Mouse (Mus musculus): ENCODE results near the gene Ctnnb1. TPM values are rescaled to one million over a fixed set of nuclear protein-coding genes. Genes with fewer than 3 reads are reported as not detected.

The Ctnnb1 gene
- polyA plus RNA-seq, 2 experiments, result 486 to 783 TPM

DNA sequence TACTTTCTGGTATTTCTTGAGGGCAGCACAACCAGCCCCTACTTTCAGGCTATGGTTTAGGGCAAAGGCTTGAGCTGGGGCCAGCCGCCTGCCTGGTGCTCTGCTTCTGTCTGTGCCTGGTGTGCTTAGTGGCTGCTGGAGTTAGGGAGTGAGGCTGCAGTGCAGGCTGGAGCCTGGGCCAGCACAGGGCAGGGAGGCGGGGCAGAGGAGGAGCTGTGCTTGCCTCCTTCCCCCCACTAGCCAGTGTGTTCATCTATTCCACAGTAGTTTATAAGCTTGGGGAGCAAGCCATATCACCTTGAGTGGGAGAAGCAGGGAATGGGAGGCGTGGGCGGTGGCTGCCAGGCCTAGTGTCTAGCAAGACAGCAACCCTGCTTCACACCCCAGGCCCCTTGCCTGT, 34.1 kb downstream of the Ctnnb1 start:
- Histone ChIP-seq H3K4me1 (ENCODE audit: control insufficient read depth, insufficient read depth, low read length) (0 out of 2 replicates have a peak, but pooled peaks cover 2% of the 10 kb centered on the region), H3K36me3 (ENCODE audit: control insufficient read depth, insufficient read depth, low read length) (peaks cover 98% of the 10 kb centered on the region), H3K27me3 (ENCODE audit: control insufficient read depth, insufficient read depth, low read length) (no peaks in the 10 kb centered on the region), H3K9ac (ENCODE audit: low read depth, low read length, severe bottlenecking) (no peak overlapping the region), H3K9me3 (ENCODE audit: control insufficient read depth, low read length) (no peaks in the 10 kb centered on the region), H3K4me2 (replicated peaks; ENCODE audit: low read depth, low read length, severe bottlenecking) (no peak overlapping the region), H3K27ac (replicated peaks; ENCODE audit: low read depth, low read length) (no peak overlapping the region), H3K4me3 (replicated peaks; ENCODE audit: low read length) (no peak overlapping the region)
- ATAC-seq (ENCODE audit: low FRiP score, low read depth), result no peak
- WGBS, result 74% methylated on average over 4 of the region's 4 CpGs
- no peak for TF ChIP-seq POLR2A (IDR thresholded peaks at IDR 0.05; ENCODE audit: borderline replicate concordance, extremely low read depth, insufficient read depth, insufficient read length)
- no peak for DNase-seq (ENCODE audit: low spot score)

DNA sequence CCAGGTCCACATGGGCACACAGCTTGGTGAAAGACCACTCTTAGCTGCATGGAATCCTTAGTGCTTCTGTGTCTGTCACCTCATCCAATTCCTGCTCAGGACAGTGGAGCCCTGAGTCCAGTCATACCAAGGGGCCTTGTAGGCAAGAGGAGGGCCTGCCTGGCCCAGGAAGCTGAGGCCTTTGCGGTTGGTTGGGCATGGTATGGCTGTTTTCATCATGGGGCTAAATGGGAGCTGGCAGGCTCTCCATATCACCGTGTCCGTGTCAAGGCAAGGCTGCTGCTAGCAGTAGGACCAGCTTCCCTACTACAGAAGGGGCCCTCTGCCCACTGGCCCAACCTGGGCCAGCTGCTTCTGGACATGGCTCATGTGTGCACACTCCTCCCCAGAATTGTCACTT, 34.7 kb downstream of the Ctnnb1 start:
- Histone ChIP-seq H3K27me3 (ENCODE audit: control insufficient read depth, insufficient read depth, low read length) (no peaks in the 10 kb centered on the region), H3K9me3 (ENCODE audit: control insufficient read depth, low read length) (no peaks in the 10 kb centered on the region), H3K9ac (ENCODE audit: low read depth, low read length, severe bottlenecking) (no peak overlapping the region), H3K4me3 (replicated peaks; ENCODE audit: low read length) (no peak overlapping the region), H3K36me3 (ENCODE audit: control insufficient read depth, insufficient read depth, low read length) (peaks cover 98% of the 10 kb centered on the region), H3K4me1 (ENCODE audit: control insufficient read depth, insufficient read depth, low read length) (0 out of 2 replicates have a peak, but pooled peaks cover 2% of the 10 kb centered on the region), H3K4me2 (replicated peaks; ENCODE audit: low read depth, low read length, severe bottlenecking) (no peak overlapping the region), H3K27ac (replicated peaks; ENCODE audit: low read depth, low read length) (no peak overlapping the region)
- DNase-seq (ENCODE audit: low spot score), result no peak
- TF ChIP-seq POLR2A (IDR thresholded peaks at IDR 0.05; ENCODE audit: borderline replicate concordance, extremely low read depth, insufficient read depth, insufficient read length), result no peak
- WGBS, result 82% methylated on average over 3 of the region's 3 CpGs
- no peak for ATAC-seq (ENCODE audit: low FRiP score, low read depth)

GRCm38 (mm10) chr9:120964224-120964623, 35.2 kb downstream of the Ctnnb1 start:
- H3K36me3 ChIP-seq (ENCODE audit: control insufficient read depth, insufficient read depth, low read length), result peaks cover 98% of the 10 kb centered on the region
- DNase-seq (ENCODE audit: low spot score) (no peak), ATAC-seq (ENCODE audit: low FRiP score, low read depth) (no peak)
- no peak overlapping the region for H3K9ac ChIP-seq (ENCODE audit: low read depth, low read length, severe bottlenecking)
- 0 out of 2 replicates have a peak, but pooled peaks cover 2% of the 10 kb centered on the region for H3K4me1 ChIP-seq (ENCODE audit: control insufficient read depth, insufficient read depth, low read length)
- WGBS, result 83% methylated on average over 5 of the region's 5 CpGs
- no peak overlapping the region for H3K4me2 ChIP-seq (replicated peaks; ENCODE audit: low read depth, low read length, severe bottlenecking)
- H3K27me3 ChIP-seq (ENCODE audit: control insufficient read depth, insufficient read depth, low read length), result no peaks in the 10 kb centered on the region
- H3K27ac ChIP-seq (replicated peaks; ENCODE audit: low read depth, low read length), result no peak overlapping the region
- no peak for TF ChIP-seq POLR2A (IDR thresholded peaks at IDR 0.05; ENCODE audit: borderline replicate concordance, extremely low read depth, insufficient read depth, insufficient read length)
- H3K4me3 ChIP-seq (replicated peaks; ENCODE audit: low read length), result no peak overlapping the region
- H3K9me3 ChIP-seq (ENCODE audit: control insufficient read depth, low read length), result no peaks in the 10 kb centered on the region

DNA sequence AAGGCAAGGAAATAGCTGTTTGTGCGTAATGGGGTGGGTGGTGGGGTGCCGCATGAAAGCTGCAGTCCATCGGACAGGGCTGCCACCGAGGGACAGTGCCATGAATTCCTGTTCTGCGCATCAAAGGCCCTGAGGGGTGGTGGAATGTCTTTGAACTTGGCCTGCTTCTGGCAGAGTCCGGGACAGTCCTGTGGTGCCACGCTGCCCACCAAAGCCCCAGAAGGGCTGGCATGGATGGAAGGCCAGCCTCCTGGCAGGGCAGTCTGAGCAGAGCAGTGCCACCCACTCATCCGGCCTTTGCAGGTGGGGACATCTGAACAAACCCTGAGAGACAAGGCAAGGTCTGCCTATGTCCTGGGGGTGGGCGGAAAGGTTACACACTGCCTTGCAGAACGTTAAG, 36.0 kb downstream of the Ctnnb1 start:
- Histone ChIP-seq H3K27ac (replicated peaks; ENCODE audit: low read depth, low read length) (no peak overlapping the region), H3K9me3 (ENCODE audit: control insufficient read depth, low read length) (no peaks in the 10 kb centered on the region), H3K9ac (ENCODE audit: low read depth, low read length, severe bottlenecking) (no peak overlapping the region), H3K36me3 (ENCODE audit: control insufficient read depth, insufficient read depth, low read length) (peaks cover 94% of the 10 kb centered on the region), H3K27me3 (ENCODE audit: control insufficient read depth, insufficient read depth, low read length) (no peaks in the 10 kb centered on the region), H3K4me1 (ENCODE audit: control insufficient read depth, insufficient read depth, low read length) (0 out of 2 replicates have a peak, but pooled peaks cover 2% of the 10 kb centered on the region), H3K4me2 (replicated peaks; ENCODE audit: low read depth, low read length, severe bottlenecking) (no peak overlapping the region), H3K4me3 (replicated peaks; ENCODE audit: low read length) (no peak overlapping the region)
- 82% methylated on average over 10 of the region's 10 CpGs for WGBS
- no peak for TF ChIP-seq POLR2A (IDR thresholded peaks at IDR 0.05; ENCODE audit: borderline replicate concordance, extremely low read depth, insufficient read depth, insufficient read length)
- ATAC-seq (ENCODE audit: low FRiP score, low read depth), result no peak
- no peak for DNase-seq (ENCODE audit: low spot score)

GRCm38 (mm10) chr9:120973026-120973515, 44.1 kb downstream of the Ctnnb1 start:
- Histone ChIP-seq H3K36me3 (ENCODE audit: control insufficient read depth, insufficient read depth, low read length) (peaks cover 15% of the 10 kb centered on the region), H3K27ac (replicated peaks; ENCODE audit: low read depth, low read length) (no peak overlapping the region), H3K4me1 (ENCODE audit: control insufficient read depth, insufficient read depth, low read length) (peaks cover 17% of the 10 kb centered on the region), H3K4me3 (replicated peaks; ENCODE audit: low read length) (no peak overlapping the region), H3K27me3 (ENCODE audit: control insufficient read depth, insufficient read depth, low read length) (no peaks in the 10 kb centered on the region), H3K9me3 (ENCODE audit: control insufficient read depth, low read length) (no peaks in the 10 kb centered on the region), H3K9ac (ENCODE audit: low read depth, low read length, severe bottlenecking) (no peak overlapping the region), H3K4me2 (replicated peaks; ENCODE audit: low read depth, low read length, severe bottlenecking) (no peak overlapping the region)
- WGBS, result 52% methylated on average over 6 of the region's 6 CpGs
- DNase-seq (ENCODE audit: low spot score) (no peak), ATAC-seq (ENCODE audit: low FRiP score, low read depth) (no peak)
- TF ChIP-seq POLR2A (IDR thresholded peaks at IDR 0.05; ENCODE audit: borderline replicate concordance, extremely low read depth, insufficient read depth, insufficient read length), result no peak
